Comparison of ENCODE assay signal across 9 mouse cellular contexts in the genomic region with DNA sequence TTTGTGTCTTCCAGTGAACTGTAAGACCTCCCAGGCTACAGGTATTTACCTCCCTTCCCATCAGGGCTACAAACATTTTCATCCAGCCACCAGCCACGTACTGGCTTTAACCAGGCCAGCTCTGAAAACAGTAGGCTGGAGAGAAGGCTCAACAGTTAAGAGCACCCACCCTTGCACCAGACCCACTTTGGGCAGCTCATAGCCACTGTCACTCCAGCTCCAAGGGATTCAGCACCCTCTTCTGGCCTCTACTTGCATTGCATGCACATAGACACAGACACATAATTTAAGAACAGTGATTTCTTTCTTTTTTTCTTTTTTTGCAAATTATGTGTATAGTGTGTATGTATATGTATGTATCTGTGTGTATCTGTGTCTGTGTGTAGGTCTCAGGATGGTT. TPM values are rescaled to one million over a fixed set of nuclear protein-coding genes. Genes with fewer than 3 reads are reported as not detected.
DNase-seq lines count a peak whose midpoint lies in the region; ATAC-seq and TF ChIP-seq lines count a peak whose summit lies in the region.
"Had no signal": no experiment of that assay in that cellular context is flagged by ENCODE, and none has a peak within 500 bp of the region (broad histone marks: within the 10 kb centered on the region; RNA-seq: fewer than 3 reads in every experiment).

No protein-coding gene starts in this region.

- peak; percentile 4 for DNase-seq in cerebellum, adult 11 months
- DNase-seq in cerebellum, adult 11-12 months: no peak
- peak; percentile 53 to 61 for DNase-seq in layer of hippocampus, postnatal 10 days (ENCODE audit: low spot score in 2 of 2)
- no peak for DNase-seq in layer of hippocampus, adult 11-12 months (ENCODE audit: low spot score)
- DNase-seq in NIH3T3 (ENCODE audit: low read depth): peak; percentile 59
- no peak for DNase-seq in urinary bladder, adult 2 months (ENCODE audit: low spot score)

- TF ChIP-seq CTCF in embryonic fibroblast, embryonic 13.5 days (IDR thresholded peaks at IDR 0.05; ENCODE audit: borderline replicate concordance, insufficient read depth, low read length): peak; percentile 63; the same call in 1 of the 2 replicates

- H3K4me1 ChIP-seq in embryonic fibroblast, embryonic 13.5 days (ENCODE audit: control insufficient read depth, insufficient read depth, low read length): no peaks in the 10 kb centered on the region
- H3K4me1 ChIP-seq: heart, embryonic 15.5 days had no signal

- H3K4me3 ChIP-seq in embryonic fibroblast, embryonic 13.5 days (ENCODE audit: insufficient read depth, low read length): no peak overlapping the region
- H3K4me3 ChIP-seq: heart, embryonic 15.5 days had no signal

- no peak for TF ChIP-seq POLR2A in embryonic fibroblast, embryonic 13.5 days (IDR thresholded peaks at IDR 0.05; ENCODE audit: low read depth, low read length)

- H3K27ac ChIP-seq in embryonic fibroblast, embryonic 13.5 days (ENCODE audit: insufficient read depth, low read length): no peak overlapping the region
- H3K27ac ChIP-seq: heart, embryonic 15.5 days had no signal

- peak; percentile 94 for ATAC-seq in megakaryocyte progenitor cell, adult 5-6 weeks (replicated peaks; ENCODE audit: poor library complexity)

RNA-seq across cellular contexts. Expression of a gene that starts 5.7 kb away (rescaled TPM):
- total RNA-seq in layer of hippocampus, postnatal 10 days (2021): 1 to 10 TPM in 1 of 2 experiments, under 1 TPM in 1; 0.91 to 1.1 TPM
- polyA plus RNA-seq in embryonic fibroblast, embryonic 13.5 days (2011; ENCODE audit: insufficient read length, low read depth, missing spikeins): 19.7 and 32.2 TPM in 2 replicates
- total RNA-seq in megakaryocyte progenitor cell, adult 5-6 weeks (2015): 2.9 and 10.3 TPM in 2 replicates
- 2.5 and 5.6 TPM in 2 replicates for total RNA-seq in megakaryocyte progenitor cell, adult 5-6 weeks (2017)
- polyA plus RNA-seq in urinary bladder, adult 2 months (2012; rRNA removed): 30.2 and 36.0 TPM in 2 replicates

RNA-seq across cellular contexts. Expression of a gene that starts 20.6 kb away (rescaled TPM):
- under 1 TPM in 1 of 2 experiments, not detected in 1; 0.56 TPM for total RNA-seq in layer of hippocampus, postnatal 10 days (2021)
- polyA plus RNA-seq in embryonic fibroblast, embryonic 13.5 days (2011; ENCODE audit: insufficient read length, low read depth, missing spikeins): 0.47 and 0.75 TPM in 2 replicates
- 0.68 and 4.9 TPM in 2 replicates for total RNA-seq in megakaryocyte progenitor cell, adult 5-6 weeks (2015)
- 1.1 and 1.4 TPM in 2 replicates for total RNA-seq in megakaryocyte progenitor cell, adult 5-6 weeks (2017)
- 1.7 and 2.2 TPM in 2 replicates for polyA plus RNA-seq in urinary bladder, adult 2 months (2012; rRNA removed)

RNA-seq across cellular contexts. Expression of a gene that starts 39.5 kb away (rescaled TPM):
- 100 to 1,000 TPM; 181 to 193 TPM for total RNA-seq in layer of hippocampus, postnatal 10 days (2021)
- polyA plus RNA-seq in embryonic fibroblast, embryonic 13.5 days (2011; ENCODE audit: insufficient read length, low read depth, missing spikeins): 14.7 and 16.6 TPM in 2 replicates
- 7.0 and 13.3 TPM in 2 replicates for total RNA-seq in megakaryocyte progenitor cell, adult 5-6 weeks (2015)
- 12.7 and 13.6 TPM in 2 replicates for total RNA-seq in megakaryocyte progenitor cell, adult 5-6 weeks (2017)
- 36.2 and 37.4 TPM in 2 replicates for polyA plus RNA-seq in urinary bladder, adult 2 months (2012; rRNA removed)

RNA-seq across cellular contexts. Expression of a gene that starts 43.9 kb away (rescaled TPM):
- 1 to 10 TPM; 1.2 to 1.6 TPM for total RNA-seq in layer of hippocampus, postnatal 10 days (2021)
- 0.23 TPM in 1 of 2 replicates, not detected in the other for polyA plus RNA-seq in embryonic fibroblast, embryonic 13.5 days (2011; ENCODE audit: insufficient read length, low read depth, missing spikeins)
- total RNA-seq in megakaryocyte progenitor cell, adult 5-6 weeks (2015): not detected in 2 replicates
- not detected in 2 replicates for total RNA-seq in megakaryocyte progenitor cell, adult 5-6 weeks (2017)
- polyA plus RNA-seq in urinary bladder, adult 2 months (2012; rRNA removed): 0.01 and 0.04 TPM in 2 replicates
- polyA plus RNA-seq: heart, embryonic 15.5 days had no signal

RNA-seq across cellular contexts. Expression of a gene that starts 48.9 kb away (rescaled TPM):
- total RNA-seq in layer of hippocampus, postnatal 10 days (2021): not detected
- not detected in 2 replicates for polyA plus RNA-seq in embryonic fibroblast, embryonic 13.5 days (2011; ENCODE audit: insufficient read length, low read depth, missing spikeins)
- 0.07 and 0.17 TPM in 2 replicates for total RNA-seq in megakaryocyte progenitor cell, adult 5-6 weeks (2015)
- total RNA-seq in megakaryocyte progenitor cell, adult 5-6 weeks (2017): 0.08 TPM in 1 of 2 replicates, not detected in the other
- polyA plus RNA-seq in urinary bladder, adult 2 months (2012; rRNA removed): not detected in 2 replicates
- polyA plus RNA-seq: heart, embryonic 15.5 days had no signal

Comparison
In these comparisons a context has a peak if more than half of its experiments do, and no peak if none do; other contexts are left out.
1. DNase-seq: peak in cerebellum, adult 11 months (single experiment), layer of hippocampus, postnatal 10 days (2 of 2) and NIH3T3 (single experiment); none in cerebellum, adult 11-12 months (single experiment), layer of hippocampus, adult 11-12 months (single experiment) and urinary bladder, adult 2 months (single experiment).
2. RNA of a gene that starts 39.5 kb away (total RNA-seq): 181 to 193 TPM in layer of hippocampus, postnatal 10 days; 7.0 to 13.6 TPM in megakaryocyte progenitor cell, adult 5-6 weeks; every median in the first group is over 10 times any median in the second.